Mouse (Mus musculus): ENCODE results near the gene Dlec1. TPM values are rescaled to one million over a fixed set of nuclear protein-coding genes. Genes with fewer than 3 reads are reported as not detected.

Gene Dlec1
- polyA plus RNA-seq, 1 experiment from 2014 or later: 0.94 TPM

DNA sequence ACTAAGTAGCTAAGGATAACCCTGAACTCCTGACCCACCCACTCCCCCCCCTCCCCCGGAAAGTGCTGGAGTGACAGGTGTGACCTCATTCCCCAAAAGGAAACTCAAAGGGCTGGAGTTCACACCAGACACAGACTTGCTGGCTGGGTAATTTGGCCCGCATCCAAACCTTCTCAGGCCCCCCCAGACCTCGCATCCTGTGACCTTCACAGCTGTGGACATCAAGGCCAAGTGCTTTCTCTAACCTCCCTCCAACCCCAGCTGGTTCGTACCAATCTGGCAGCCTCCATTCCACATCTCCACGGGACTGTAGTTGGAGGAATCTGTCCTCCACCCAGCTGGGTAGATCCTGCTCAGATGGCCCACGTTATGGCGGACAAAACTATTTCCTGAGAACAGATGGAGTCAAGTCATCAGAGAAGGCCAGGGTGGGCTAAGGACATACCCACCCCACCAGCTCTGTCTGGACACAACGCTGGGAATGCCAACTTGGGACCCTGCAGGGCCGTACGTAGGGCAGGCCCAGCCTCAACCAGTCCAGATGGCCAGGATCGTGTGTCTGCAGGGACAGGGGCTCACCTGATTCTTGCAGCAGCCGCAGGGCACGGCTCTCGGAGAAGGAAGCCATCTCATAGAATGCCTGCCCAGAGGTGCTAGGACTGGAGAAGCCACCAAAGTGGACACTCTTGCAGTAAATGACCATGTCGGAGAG lies 28.9 kb upstream of the Dlec1 start:
- H3K36me3 ChIP-seq (replicated peaks): peaks cover 12% of the 10 kb centered on the region; the same call in 1 of the 2 replicates
- no peaks in the 10 kb centered on the region for H3K27me3 ChIP-seq (replicated peaks)
- 85% methylated on average over 15 of the region's 15 CpGs for WGBS
- no peak for ATAC-seq (replicated peaks)
- no peak overlapping the region for H3K4me2 ChIP-seq
- H3K4me1 ChIP-seq: no peaks in the 10 kb centered on the region
- H3K27ac ChIP-seq: no peak overlapping the region
- H3K9me3 ChIP-seq: no peaks in the 10 kb centered on the region
- no peak overlapping the region for H3K9ac ChIP-seq
- H3K4me3 ChIP-seq: no peak overlapping the region

GRCm38 (mm10) chr9:119075685-119076084 lies 26.6 kb upstream of the Dlec1 start:
- ATAC-seq (replicated peaks): no peak
- H3K27me3 ChIP-seq (replicated peaks): no peaks in the 10 kb centered on the region

GRCm38 (mm10) chr9:119080040-119080675 lies 22.1 kb upstream of the Dlec1 start:
- no peak overlapping the region for H3K27ac ChIP-seq
- 88% methylated on average over 5 of the region's 5 CpGs for WGBS
- H3K4me3 ChIP-seq: no peak overlapping the region
- no peak overlapping the region for H3K9ac ChIP-seq
- no peak overlapping the region for H3K4me2 ChIP-seq
- 0 out of 2 replicates have a peak, but pooled peaks cover 8% of the 10 kb centered on the region for H3K36me3 ChIP-seq (replicated peaks)
- H3K27me3 ChIP-seq (replicated peaks): no peaks in the 10 kb centered on the region
- H3K9me3 ChIP-seq: no peaks in the 10 kb centered on the region
- ATAC-seq (replicated peaks): no peak
- peaks cover 16% of the 10 kb centered on the region for H3K4me1 ChIP-seq

More at GRCm38 (mm10) chr9:119075685-119076084, 26.6 kb upstream of the Dlec1 start:
- H3K4me1 ChIP-seq: no peaks in the 10 kb centered on the region
- WGBS: 79% methylated on average over 16 of the region's 16 CpGs
- no peak overlapping the region for H3K4me3 ChIP-seq
- H3K27ac ChIP-seq: no peak overlapping the region
- no peak overlapping the region for H3K9ac ChIP-seq
- peaks cover 12% of the 10 kb centered on the region; the same call in 1 of the 2 replicates for H3K36me3 ChIP-seq (replicated peaks)
- no peaks in the 10 kb centered on the region for H3K9me3 ChIP-seq
- H3K4me2 ChIP-seq: no peak overlapping the region

DNA sequence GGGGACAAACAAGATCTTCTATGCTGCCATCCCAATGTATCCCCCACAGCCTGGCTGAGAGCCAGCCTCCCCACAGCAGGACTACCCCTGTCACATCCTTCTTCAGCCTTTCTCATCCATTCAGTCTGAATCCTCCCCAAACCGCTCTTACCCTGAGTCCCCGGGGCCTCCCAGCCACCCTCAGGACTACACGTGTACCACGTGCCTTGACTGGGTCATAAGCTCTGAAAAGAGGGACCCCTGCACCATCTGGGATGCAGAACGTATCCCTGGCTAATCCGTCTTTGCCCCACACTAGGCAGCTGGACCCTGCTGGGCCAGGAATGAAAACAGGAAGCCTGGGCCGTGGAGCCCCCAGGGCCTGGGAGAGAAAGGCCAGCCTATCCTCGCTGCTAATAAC lies 20.2 kb upstream of the Dlec1 start:
- 6% methylated on average over 8 of the region's 8 CpGs for WGBS
- no peak overlapping the region for H3K4me3 ChIP-seq
- H3K36me3 ChIP-seq (replicated peaks): 0 out of 2 replicates have a peak, but pooled peaks cover 2% of the 10 kb centered on the region
- no peaks in the 10 kb centered on the region for H3K9me3 ChIP-seq
- H3K4me2 ChIP-seq: no peak overlapping the region
- H3K9ac ChIP-seq: no peak overlapping the region
- peak overlapping the region; percentile 56 for H3K27ac ChIP-seq
- ATAC-seq (replicated peaks): peak; percentile 80
- H3K27me3 ChIP-seq (replicated peaks): no peaks in the 10 kb centered on the region
- peaks cover 21% of the 10 kb centered on the region for H3K4me1 ChIP-seq

- 0 out of 2 replicates have a peak, but pooled peaks cover under 1% of the 10 kb centered on the region for H3K36me3 ChIP-seq (replicated peaks)
- ATAC-seq (replicated peaks): no peak
Measured at GRCm38 (mm10) chr9:119082656-119083430, 19.4 kb upstream of the Dlec1 start.

GRCm38 (mm10) chr9:119083966-119084365 lies 18.3 kb upstream of the Dlec1 start:
- Histone ChIP-seq H3K27me3 (replicated peaks) (no peaks in the 10 kb centered on the region), H3K4me2 (no peak overlapping the region), H3K4me3 (no peak overlapping the region), H3K27ac (no peak overlapping the region), H3K36me3 (replicated peaks) (no peaks in the 10 kb centered on the region), H3K9me3 (no peaks in the 10 kb centered on the region), H3K4me1 (peaks cover 32% of the 10 kb centered on the region), H3K9ac (no peak overlapping the region)
- ATAC-seq (replicated peaks): no peak
- 84% methylated on average over 10 of the region's 10 CpGs for WGBS

More at GRCm38 (mm10) chr9:119082656-119083430, 19.4 kb upstream of the Dlec1 start:
- Histone ChIP-seq H3K9me3 (no peaks in the 10 kb centered on the region), H3K27me3 (replicated peaks) (no peaks in the 10 kb centered on the region), H3K9ac (no peak overlapping the region), H3K27ac (peak overlapping the region; percentile 56), H3K4me2 (no peak overlapping the region), H3K4me3 (no peak overlapping the region), H3K4me1 (peaks cover 23% of the 10 kb centered on the region)
- WGBS: 70% methylated on average over 7 of the region's 7 CpGs

- 12% methylated on average over 1 of the region's 1 CpGs for WGBS
Measured at GRCm38 (mm10) chr9:119086451-119086850, 15.8 kb upstream of the Dlec1 start.

DNA sequence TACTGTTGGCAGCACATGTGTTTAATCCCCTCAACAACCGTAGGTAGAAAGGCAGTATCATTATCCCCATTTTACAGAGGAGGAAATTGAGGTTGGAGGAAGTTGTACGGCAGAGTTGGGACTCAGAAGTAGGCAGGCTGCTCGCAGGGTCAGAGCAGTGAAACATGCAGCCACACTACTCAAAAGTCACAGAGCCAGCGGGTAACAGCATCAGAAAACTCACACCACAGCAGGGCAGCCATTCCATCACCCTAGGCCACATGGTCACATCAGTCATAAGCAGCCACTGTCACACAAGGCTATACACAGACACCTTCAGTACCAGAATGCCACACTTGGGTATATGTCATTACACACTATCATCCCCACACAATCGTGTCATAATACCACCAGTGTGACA lies 15.0 kb upstream of the Dlec1 start:
- Histone ChIP-seq H3K27me3 (replicated peaks) (peaks cover 9% of the 10 kb centered on the region), H3K4me1 (peaks cover 32% of the 10 kb centered on the region), H3K4me3 (no peak overlapping the region), H3K27ac (no peak overlapping the region), H3K4me2 (no peak overlapping the region), H3K9me3 (no peaks in the 10 kb centered on the region), H3K9ac (no peak overlapping the region), H3K36me3 (replicated peaks) (no peaks in the 10 kb centered on the region)
- ATAC-seq (replicated peaks): no peak
- WGBS: 86% methylated on average over 5 of the region's 5 CpGs

More at GRCm38 (mm10) chr9:119086451-119086850, 15.8 kb upstream of the Dlec1 start:
- Histone ChIP-seq H3K36me3 (replicated peaks) (no peaks in the 10 kb centered on the region), H3K27me3 (replicated peaks) (peaks cover 2% of the 10 kb centered on the region), H3K9ac (no peak overlapping the region), H3K4me1 (peaks cover 32% of the 10 kb centered on the region), H3K27ac (no peak overlapping the region), H3K4me2 (no peak overlapping the region), H3K4me3 (no peak overlapping the region), H3K9me3 (no peaks in the 10 kb centered on the region)
- no peak for ATAC-seq (replicated peaks)

DNA sequence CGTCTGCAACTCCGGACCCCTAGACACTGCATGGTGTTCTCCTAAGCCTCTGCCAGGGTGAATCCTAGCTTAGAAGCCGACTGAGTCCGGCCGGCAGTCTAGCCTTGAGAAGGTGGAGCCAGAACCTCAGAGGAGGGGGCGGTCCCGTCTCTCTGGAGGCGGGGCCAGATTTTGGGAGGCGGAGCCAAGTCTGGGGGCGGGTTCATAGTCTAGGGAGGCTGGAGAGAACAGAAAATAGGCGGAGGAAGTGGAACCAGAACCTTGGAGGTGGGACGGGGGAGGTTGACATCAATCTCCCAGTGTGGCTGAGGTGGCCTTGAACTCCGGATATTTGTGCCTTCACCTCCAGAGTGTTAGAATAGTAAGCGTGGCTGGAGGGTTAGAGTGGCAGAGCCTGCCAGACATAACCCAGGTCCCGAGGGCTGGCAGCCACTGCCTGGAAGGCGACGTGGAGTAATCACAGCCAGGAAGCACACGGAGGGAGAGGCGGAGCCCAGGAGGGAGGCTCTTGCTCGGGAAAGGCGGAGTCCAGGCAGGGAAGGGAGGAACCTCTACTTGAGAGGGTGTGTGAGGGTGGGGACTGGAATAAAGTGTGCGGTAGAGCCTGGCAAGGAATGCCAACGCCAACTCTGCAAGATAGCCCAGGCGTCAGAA lies 14.0 kb upstream of the Dlec1 start:
- no peaks in the 10 kb centered on the region for H3K9me3 ChIP-seq
- peaks cover 36% of the 10 kb centered on the region for H3K4me1 ChIP-seq
- WGBS: 3% methylated on average over 24 of the region's 24 CpGs
- no peak overlapping the region for H3K9ac ChIP-seq
- H3K27ac ChIP-seq: no peak overlapping the region
- peak overlapping the region; percentile 36 for H3K4me2 ChIP-seq
- peaks cover 9% of the 10 kb centered on the region for H3K27me3 ChIP-seq (replicated peaks)
- H3K36me3 ChIP-seq (replicated peaks): no peaks in the 10 kb centered on the region
- peak overlapping the region; percentile 13 for H3K4me3 ChIP-seq
- peak; percentile 53; the same call in 1 of the 2 replicates for ATAC-seq (replicated peaks)

GRCm38 (mm10) chr9:119089437-119089836 lies 12.8 kb upstream of the Dlec1 start:
- Histone ChIP-seq H3K27ac (no peak overlapping the region), H3K4me2 (no peak overlapping the region), H3K4me3 (no peak overlapping the region), H3K27me3 (replicated peaks) (peaks cover 9% of the 10 kb centered on the region), H3K4me1 (peaks cover 45% of the 10 kb centered on the region), H3K9ac (no peak overlapping the region), H3K36me3 (replicated peaks) (no peaks in the 10 kb centered on the region), H3K9me3 (no peaks in the 10 kb centered on the region)
- 54% methylated on average over 7 of the region's 7 CpGs for WGBS
- no peak for ATAC-seq (replicated peaks)

GRCm38 (mm10) chr9:119090462-119090861 lies 11.8 kb upstream of the Dlec1 start:
- ATAC-seq (replicated peaks): no peak
- Histone ChIP-seq H3K27me3 (replicated peaks) (peaks cover 12% of the 10 kb centered on the region), H3K9me3 (no peaks in the 10 kb centered on the region), H3K4me1 (peaks cover 45% of the 10 kb centered on the region), H3K9ac (no peak overlapping the region), H3K36me3 (replicated peaks) (no peaks in the 10 kb centered on the region), H3K4me3 (no peak overlapping the region), H3K27ac (no peak overlapping the region), H3K4me2 (no peak overlapping the region)
- WGBS: 92% methylated on average over 5 of the region's 5 CpGs
